Mouse (Mus musculus) liver, adult 10 weeks (tissue): ENCODE data around the gene Oxt. TPM values are rescaled to one million over a fixed set of nuclear protein-coding genes. Genes with fewer than 3 reads are reported as not detected.

ENCODE experiments used
- polyA plus RNA-seq: library from polyadenylated mRNA; stranded (reverse); fragments of 350-450 nt; fragmentation: Illumina TruSeq; extraction: RNeasy Lipid Tissue Mini Kit (QIAGEN cat#74804); gene quantifications from one replicate; pipeline ENCODE4 v1.2.3, GENCODE M21; 2014; ENCODE audit warnings: low read depth, low replicate concordance

Gene Oxt
- polyA plus RNA-seq, result not detected

DNA sequence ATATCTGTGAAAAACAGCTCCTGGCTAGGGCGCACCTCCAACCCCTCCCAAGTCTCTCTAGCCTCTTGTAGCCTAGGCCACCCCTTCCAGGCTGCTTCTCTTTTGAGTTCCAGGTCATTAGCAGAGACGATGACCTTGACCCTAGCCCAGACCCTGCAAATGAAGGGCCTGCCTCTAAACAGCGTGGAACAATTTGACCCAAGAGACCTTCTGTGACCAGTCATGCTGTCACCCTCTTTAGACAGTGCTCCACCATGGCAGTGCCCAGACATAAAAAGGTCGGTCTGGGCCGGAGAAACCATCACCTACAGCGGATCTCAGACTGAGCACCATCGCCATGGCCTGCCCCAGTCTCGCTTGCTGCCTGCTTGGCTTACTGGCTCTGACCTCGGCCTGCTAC is at the start of gene Oxt:
TSS of gene Oxt (plus strand) at position 301 of the 400 bp plus-strand sequence.

DNA sequence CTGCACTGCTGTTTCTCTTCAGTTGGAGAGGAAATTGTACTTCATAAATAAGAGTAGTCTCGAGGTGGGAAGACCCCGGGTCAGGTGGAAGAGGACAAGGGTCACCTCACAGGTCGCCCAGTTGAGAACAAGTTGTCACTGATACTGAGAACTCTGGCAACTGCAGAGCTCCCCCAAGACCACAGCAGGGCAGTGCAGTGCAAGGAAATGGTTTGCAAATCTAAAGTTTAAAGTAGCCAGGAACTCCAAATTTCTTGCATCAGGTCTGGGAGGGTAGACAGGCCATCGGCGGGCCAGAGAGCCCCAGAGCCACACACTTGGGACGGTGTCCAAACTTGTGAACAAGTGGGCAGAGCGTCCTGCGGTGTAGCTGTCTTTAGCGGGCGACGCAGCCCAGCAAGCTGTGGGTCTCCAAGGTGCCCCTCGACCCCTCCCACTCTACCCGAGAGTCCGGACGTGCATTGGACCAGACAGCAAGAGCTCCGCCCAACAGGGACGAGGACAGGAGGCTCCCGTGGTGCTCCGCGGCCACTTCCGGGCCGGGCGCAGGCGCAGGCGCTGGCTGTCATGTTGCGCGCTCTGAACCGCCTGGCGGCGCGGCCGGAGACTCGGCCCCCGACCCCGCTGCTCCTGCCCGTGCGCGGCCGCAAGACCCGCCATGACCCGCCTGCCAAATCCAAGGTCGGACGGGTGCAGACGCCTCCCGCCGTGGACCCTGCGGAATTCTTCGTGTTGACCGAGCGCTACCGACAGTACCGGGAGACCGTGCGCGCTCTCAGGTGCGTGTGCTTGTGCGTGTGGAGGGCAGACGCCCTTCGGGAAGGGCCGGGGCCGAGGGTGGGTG is 12.5 kb upstream of the Oxt start, which contains the start of gene Mrps26:
TSS of gene Mrps26 (plus strand) at position 531 of the 844 bp plus-strand sequence.

DNA sequence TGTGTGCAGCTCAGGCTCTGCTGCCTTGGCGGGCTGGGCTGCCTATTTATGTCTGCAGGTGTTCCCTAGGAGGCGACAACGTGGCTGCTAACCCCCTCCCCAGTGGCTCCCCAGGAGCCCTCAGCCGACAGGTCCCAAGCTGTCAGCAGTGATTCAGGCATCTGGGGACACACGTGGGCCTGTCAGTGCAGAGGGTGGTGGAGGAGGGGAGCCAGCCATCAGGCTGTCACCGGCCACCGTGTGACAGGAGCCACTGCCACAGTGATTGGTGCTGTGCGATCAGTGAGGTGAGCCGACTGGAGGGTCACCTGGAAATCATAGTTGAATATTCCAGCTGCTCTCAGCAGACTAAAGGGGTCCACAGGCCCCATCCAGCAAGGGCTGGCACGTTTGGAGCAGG is 6.6 kb downstream of the Oxt start, which contains the start of gene Avp:
TSS of gene Avp (minus strand) at position 3 of the 400 bp plus-strand sequence.

Other genes with a start within 250 kb of the Oxt start
- not detected for gene Cpxm1, start 178.6 kb upstream of the Oxt start, polyA plus RNA-seq
- gene Gm28372, start 170.9 kb upstream of the Oxt start, polyA plus RNA-seq, result not detected
- not detected for gene 1700020A23Rik, start 170.9 kb upstream of the Oxt start, polyA plus RNA-seq
- gene Tmem239, start 169.7 kb upstream of the Oxt start, polyA plus RNA-seq, result not detected
- 15.7 TPM for gene Vps16, start 151.8 kb upstream of the Oxt start, polyA plus RNA-seq
- 5.1 TPM for gene Pced1a, start 151.5 kb upstream of the Oxt start, polyA plus RNA-seq
- 41.6 TPM for gene Ptpra, start 125.9 kb upstream of the Oxt start, polyA plus RNA-seq
- 2.6 TPM for gene Mrps26, start 12.4 kb upstream of the Oxt start, polyA plus RNA-seq
- not detected for gene Avp, start 6.4 kb downstream of the Oxt start, polyA plus RNA-seq
- gene Fastkd5, start 53.9 kb downstream of the Oxt start, polyA plus RNA-seq, result 16.1 TPM
- 2.9 TPM for gene Ubox5, start 53.9 kb downstream of the Oxt start, polyA plus RNA-seq
- gene Lzts3, start 66.6 kb downstream of the Oxt start, polyA plus RNA-seq, result 3.4 TPM
- 18.8 TPM for gene Ddrgk1, start 88.5 kb downstream of the Oxt start, polyA plus RNA-seq
- 20.9 TPM for gene Itpa, start 91.4 kb downstream of the Oxt start, polyA plus RNA-seq
- not detected for gene Slc4a11, start 121.3 kb downstream of the Oxt start, polyA plus RNA-seq